ENCODE assay signal across 14 mouse cellular contexts in the genomic region with DNA sequence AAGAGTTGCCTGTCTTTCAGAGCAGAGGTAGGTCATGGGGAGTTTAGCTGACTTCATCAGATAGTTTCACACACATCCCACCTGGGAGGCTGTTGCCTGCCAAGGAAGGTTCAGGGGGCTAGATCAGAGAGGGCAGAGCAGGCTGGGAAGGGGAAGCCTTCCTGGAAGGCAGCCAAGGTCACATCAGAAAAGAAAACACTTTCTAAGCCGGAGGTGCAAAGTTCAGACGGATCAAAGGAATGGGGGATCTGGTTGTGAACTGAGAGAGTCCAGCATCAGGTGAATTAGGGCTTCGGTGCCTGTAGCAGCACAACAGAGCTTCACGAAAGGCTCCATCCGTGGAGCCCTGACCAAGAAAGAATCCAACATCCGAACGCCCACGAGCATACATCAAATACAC.
A peak's percentile ranks its signal among the peaks of the same experiment; 100 is the strongest.
DNase-seq lines count a peak whose midpoint lies in the region; ATAC-seq and TF ChIP-seq lines count a peak whose summit lies in the region.
"Had no signal": no experiment of that assay in that cellular context is flagged by ENCODE, and none has a peak within 500 bp of the region (broad histone marks: within the 10 kb centered on the region; RNA-seq: fewer than 3 reads in every experiment).

No protein-coding gene starts in this region.

- 47% methylated on average over 8 of the region's 8 CpGs for WGBS in kidney, adult 2 months
- WGBS in liver, adult 2 months: 29% methylated on average over 8 of the region's 8 CpGs
- WGBS in stomach, embryonic 14.5 days: 33% methylated on average over 8 of the region's 8 CpGs
- WGBS in forebrain, embryonic 14.5 days: 69% methylated on average over 8 of the region's 8 CpGs
- WGBS in hindbrain, embryonic 10.5 days: 77% methylated on average over 8 of the region's 8 CpGs

- 0 out of 2 replicates have a peak, but pooled peaks have one; percentile 38 for ATAC-seq in stomach, embryonic 14.5 days (ENCODE audit: insufficient number of reproducible peaks, insufficient read depth, low FRiP score, low read depth)
- ATAC-seq in forebrain, embryonic 14.5 days: no peak
- ATAC-seq: inflammation-experienced regulatory T-cells, adult 6 months had no signal

- no peaks in the 10 kb centered on the region for H3K79me2 ChIP-seq in liver, adult 2 months (ENCODE audit: control insufficient read depth, insufficient read depth, low read length)

- DNase-seq in adrenal gland, postnatal 14 days: peak; percentile 16
- no peak for DNase-seq in adrenal gland, adult 8-10 months
- peak; percentile 12 for DNase-seq in kidney, adult 2 months
- peak; percentile 34 for DNase-seq in liver, adult 2 months (ENCODE audit: extremely low read depth, low read depth, low spot score)
- no peak for DNase-seq in forebrain, embryonic 14.5 days (ENCODE audit: low spot score)
- DNase-seq in B cell, adult 2 months: no peak
- no peak for DNase-seq in hindbrain, embryonic 10.5 days (ENCODE audit: low spot score)
- DNase-seq: cerebellum, postnatal 14 days; layer of hippocampus, adult 9-11 months; thymus, postnatal 36 days had no signal

- H3K4me3 ChIP-seq in kidney, adult 2 months (ENCODE audit: insufficient read depth, low read depth, low read length): no peak overlapping the region
- no peak overlapping the region for H3K4me3 ChIP-seq in liver, adult 2 months (ENCODE audit: insufficient read depth, low read depth, low read length)
- no peak overlapping the region for H3K4me3 ChIP-seq in stomach, embryonic 14.5 days (ENCODE audit: low read depth, low read length)
- no peak overlapping the region for H3K4me3 ChIP-seq in forebrain, embryonic 14.5 days (ENCODE audit: low read depth, low read length)
- no peak overlapping the region for H3K4me3 ChIP-seq in hindbrain, embryonic 10.5 days
- H3K4me3 ChIP-seq: embryonic facial prominence, embryonic 12.5 days; liver, embryonic 15.5 days had no signal

- H3K9me3 ChIP-seq in stomach, embryonic 14.5 days (ENCODE audit: control insufficient read depth, low read depth, low read length): no peaks in the 10 kb centered on the region
- H3K9me3 ChIP-seq in forebrain, embryonic 14.5 days (replicated peaks; ENCODE audit: control insufficient read depth, low read length): no peaks in the 10 kb centered on the region
- H3K9me3 ChIP-seq in hindbrain, embryonic 10.5 days: no peaks in the 10 kb centered on the region
- H3K9me3 ChIP-seq: embryonic facial prominence, embryonic 12.5 days; liver, embryonic 15.5 days had no signal

- H3K27me3 ChIP-seq in kidney, adult 2 months (replicated peaks; ENCODE audit: control insufficient read depth, insufficient read depth, low read length): no peaks in the 10 kb centered on the region
- no peaks in the 10 kb centered on the region for H3K27me3 ChIP-seq in liver, adult 2 months (ENCODE audit: control insufficient read depth, insufficient read depth, low read length)
- H3K27me3 ChIP-seq in stomach, embryonic 14.5 days (ENCODE audit: control insufficient read depth, insufficient read depth, low read length): no peaks in the 10 kb centered on the region
- peaks cover 5% of the 10 kb centered on the region; the same call in 1 of the 2 replicates for H3K27me3 ChIP-seq in forebrain, embryonic 14.5 days (replicated peaks; ENCODE audit: control insufficient read depth, insufficient read depth, low read length)
- H3K27me3 ChIP-seq in hindbrain, embryonic 10.5 days (ENCODE audit: insufficient read depth, poor library complexity, severe bottlenecking): peaks cover 40% of the 10 kb centered on the region
- H3K27me3 ChIP-seq: embryonic facial prominence, embryonic 12.5 days; liver, embryonic 15.5 days had no signal

- no peak for TF ChIP-seq CTCF in kidney, adult 2 months (conservative IDR thresholded peaks at IDR 0.05; ENCODE audit: insufficient read depth, insufficient read length, low read depth, low read length)
- no peak for TF ChIP-seq CTCF in liver, adult 2 months (IDR thresholded peaks at IDR 0.05; ENCODE audit: low read depth, low read length)

- H3K36me3 ChIP-seq in kidney, adult 2 months (ENCODE audit: control insufficient read depth, insufficient read depth, low read length): no peaks in the 10 kb centered on the region
- H3K36me3 ChIP-seq in liver, adult 2 months (ENCODE audit: control insufficient read depth, insufficient read depth, low read length): no peaks in the 10 kb centered on the region
- no peaks in the 10 kb centered on the region for H3K36me3 ChIP-seq in stomach, embryonic 14.5 days (ENCODE audit: control insufficient read depth, insufficient read depth, low read length)
- no peaks in the 10 kb centered on the region for H3K36me3 ChIP-seq in forebrain, embryonic 14.5 days (ENCODE audit: control insufficient read depth, insufficient read depth, low read length)
- H3K36me3 ChIP-seq in hindbrain, embryonic 10.5 days: no peaks in the 10 kb centered on the region
- H3K36me3 ChIP-seq: embryonic facial prominence, embryonic 12.5 days; liver, embryonic 15.5 days had no signal

- no peaks in the 10 kb centered on the region; the same call in 1 of the 2 replicates for H3K4me1 ChIP-seq in kidney, adult 2 months (ENCODE audit: control insufficient read depth, insufficient read depth, low read length)
- H3K4me1 ChIP-seq in liver, adult 2 months (ENCODE audit: control insufficient read depth, insufficient read depth, low read length): peaks cover 5% of the 10 kb centered on the region; the same call in 1 of the 2 replicates
- H3K4me1 ChIP-seq in stomach, embryonic 14.5 days (ENCODE audit: control insufficient read depth, insufficient read depth, low read length): peaks cover 13% of the 10 kb centered on the region; the same call in 1 of the 2 replicates
- no peaks in the 10 kb centered on the region for H3K4me1 ChIP-seq in forebrain, embryonic 14.5 days (ENCODE audit: control insufficient read depth, insufficient read depth, low read length)
- H3K4me1 ChIP-seq in hindbrain, embryonic 10.5 days (replicated peaks): peaks cover 38% of the 10 kb centered on the region
- H3K4me1 ChIP-seq: liver, embryonic 15.5 days had no signal

- no peak overlapping the region for H3K27ac ChIP-seq in kidney, adult 2 months (ENCODE audit: insufficient read depth, low read depth, low read length)
- H3K27ac ChIP-seq in liver, adult 2 months (replicated peaks; ENCODE audit: insufficient read depth, low read depth, low read length): no peak overlapping the region
- no peak overlapping the region for H3K27ac ChIP-seq in stomach, embryonic 14.5 days (ENCODE audit: low read length)
- H3K27ac ChIP-seq in forebrain, embryonic 14.5 days (ENCODE audit: low read depth, low read length): no peak overlapping the region
- H3K27ac ChIP-seq in hindbrain, embryonic 10.5 days: no peak overlapping the region
- H3K27ac ChIP-seq: embryonic facial prominence, embryonic 12.5 days; liver, embryonic 15.5 days had no signal

- no peak overlapping the region for H3K4me2 ChIP-seq in stomach, embryonic 14.5 days (replicated peaks; ENCODE audit: low read depth, low read length)
- H3K4me2 ChIP-seq in forebrain, embryonic 14.5 days (ENCODE audit: low read length): no peak overlapping the region
- H3K4me2 ChIP-seq: embryonic facial prominence, embryonic 12.5 days; liver, embryonic 15.5 days had no signal

- TF ChIP-seq POLR2A in kidney, adult 2 months (IDR thresholded peaks at IDR 0.05; ENCODE audit: low read depth, low read length): no peak
- no peak for TF ChIP-seq POLR2A in liver, adult 2 months (IDR thresholded peaks at IDR 0.05; ENCODE audit: extremely low read depth, insufficient read depth, low read length)

- no peak overlapping the region for H3K9ac ChIP-seq in liver, adult 2 months (ENCODE audit: low read depth, low read length)
- H3K9ac ChIP-seq in stomach, embryonic 14.5 days (replicated peaks; ENCODE audit: low read depth, low read length): no peak overlapping the region
- H3K9ac ChIP-seq in forebrain, embryonic 14.5 days (ENCODE audit: low read length): no peak overlapping the region
- H3K9ac ChIP-seq: embryonic facial prominence, embryonic 12.5 days; liver, embryonic 15.5 days had no signal

Comparison
In these comparisons a context has a peak if more than half of its experiments do, and no peak if none do; other contexts are left out.
1. DNase-seq: peak in adrenal gland, postnatal 14 days (single experiment), kidney, adult 2 months (single experiment) and liver, adult 2 months (single experiment); none in adrenal gland, adult 8-10 months (single experiment), forebrain, embryonic 14.5 days (single experiment), B cell, adult 2 months (0 of 2) and hindbrain, embryonic 10.5 days (single experiment).